Mouse (Mus musculus): ENCODE results near the gene Gfap. TPM values are rescaled to one million over a fixed set of nuclear protein-coding genes. Genes with fewer than 3 reads are reported as not detected.

Gfap gene
- polyA plus RNA-seq, 1 experiment from 2014 or later, result 0.31 TPM

DNA sequence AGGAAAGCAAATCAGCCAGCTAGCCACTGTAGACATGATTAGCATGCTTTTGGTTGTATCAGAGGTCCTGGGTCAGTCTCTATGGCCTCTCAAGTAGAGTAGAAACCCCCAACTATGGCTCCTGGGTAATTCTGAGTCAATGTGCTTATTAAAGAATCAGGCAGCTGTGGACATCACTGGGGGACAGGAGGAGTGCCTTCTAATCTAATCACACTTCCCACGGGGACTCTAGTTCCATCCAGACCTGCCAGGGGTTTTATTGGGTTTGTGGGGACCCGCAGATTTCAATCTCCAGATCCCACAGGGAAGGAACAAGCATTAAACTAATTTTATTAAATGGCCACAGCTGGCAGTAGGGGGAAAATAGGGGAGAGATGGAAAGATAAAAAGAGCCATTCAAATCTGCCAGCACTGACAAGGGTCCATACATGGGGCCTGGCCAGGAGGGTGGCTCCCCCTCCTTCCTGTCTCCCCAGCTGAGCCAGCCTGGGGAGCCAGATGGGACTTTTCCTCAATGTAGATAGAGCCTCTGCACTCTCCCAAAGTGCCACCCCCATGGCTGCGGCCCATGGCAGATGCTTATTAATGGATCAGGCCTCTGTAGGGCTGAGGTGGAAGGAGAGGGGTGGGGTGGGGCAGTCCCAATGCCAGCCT is 36.9 kb upstream of the Gfap start:
- Histone ChIP-seq H3K4me2 (ENCODE audit: low read depth, low read length) (no peak overlapping the region), H3K27ac (replicated peaks; ENCODE audit: low read depth, low read length) (no peak overlapping the region), H3K36me3 (ENCODE audit: control insufficient read depth, insufficient read depth, low read length) (no peaks in the 10 kb centered on the region), H3K27me3 (replicated peaks; ENCODE audit: control insufficient read depth, insufficient read depth, low read length) (peaks cover 30% of the 10 kb centered on the region), H3K4me3 (ENCODE audit: low read depth, low read length) (no peak overlapping the region), H3K9ac (ENCODE audit: low read depth, low read length) (no peak overlapping the region), H3K4me1 (ENCODE audit: control insufficient read depth, insufficient read depth, low read length) (peaks cover 14% of the 10 kb centered on the region), H3K9me3 (ENCODE audit: control insufficient read depth, low read length) (no peaks in the 10 kb centered on the region)
- DNase-seq (ENCODE audit: low spot score), result peak; percentile 14
- peak; percentile 47; the same call in 1 of the 2 replicates for ATAC-seq (ENCODE audit: low read depth)
- 63% methylated on average over 3 of the region's 3 CpGs for WGBS

- DNase-seq (ENCODE audit: low spot score) (no peak), ATAC-seq (ENCODE audit: low read depth) (no peak)
- Histone ChIP-seq H3K9me3 (ENCODE audit: control insufficient read depth, low read length) (no peaks in the 10 kb centered on the region), H3K27me3 (replicated peaks; ENCODE audit: control insufficient read depth, insufficient read depth, low read length) (peaks cover 23% of the 10 kb centered on the region), H3K4me1 (ENCODE audit: control insufficient read depth, insufficient read depth, low read length) (peaks cover 14% of the 10 kb centered on the region), H3K9ac (ENCODE audit: low read depth, low read length) (no peak overlapping the region), H3K4me3 (ENCODE audit: low read depth, low read length) (no peak overlapping the region), H3K27ac (replicated peaks; ENCODE audit: low read depth, low read length) (no peak overlapping the region), H3K36me3 (ENCODE audit: control insufficient read depth, insufficient read depth, low read length) (no peaks in the 10 kb centered on the region), H3K4me2 (ENCODE audit: low read depth, low read length) (no peak overlapping the region)
- 35% methylated on average over 4 of the region's 4 CpGs for WGBS
Observed at GRCm38 (mm10) chr11:102936272-102936671, 35.6 kb upstream of the Gfap start.

DNA sequence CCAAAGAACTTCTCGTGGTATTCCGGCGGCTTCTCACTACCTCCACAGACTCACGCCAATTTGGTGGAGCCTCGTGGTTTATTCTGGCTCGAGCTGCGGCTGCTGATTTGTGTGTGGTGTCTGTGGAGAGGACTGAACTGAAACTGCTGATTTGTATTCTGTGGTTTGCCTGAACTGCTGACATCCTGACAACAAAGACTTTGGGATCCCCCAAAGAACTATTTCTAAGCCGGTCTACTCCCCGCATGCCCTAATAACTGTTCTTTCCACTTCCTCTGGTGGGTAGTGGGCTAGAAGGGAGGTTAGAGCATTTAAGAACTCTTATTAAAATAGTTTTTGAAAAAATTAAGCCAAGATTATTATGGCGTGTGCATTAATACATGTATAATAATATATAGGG is 30.0 kb upstream of the Gfap start:
- no peak overlapping the region for H3K27ac ChIP-seq (replicated peaks; ENCODE audit: low read depth, low read length)
- H3K4me2 ChIP-seq (ENCODE audit: low read depth, low read length), result no peak overlapping the region
- no peaks in the 10 kb centered on the region for H3K36me3 ChIP-seq (ENCODE audit: control insufficient read depth, insufficient read depth, low read length)
- H3K9me3 ChIP-seq (ENCODE audit: control insufficient read depth, low read length), result no peaks in the 10 kb centered on the region
- no peak overlapping the region for H3K4me3 ChIP-seq (ENCODE audit: low read depth, low read length)
- DNase-seq (ENCODE audit: low spot score), result peak; percentile 13
- H3K9ac ChIP-seq (ENCODE audit: low read depth, low read length), result no peak overlapping the region
- H3K27me3 ChIP-seq (replicated peaks; ENCODE audit: control insufficient read depth, insufficient read depth, low read length), result peaks cover 4% of the 10 kb centered on the region; the same call in 1 of the 2 replicates
- H3K4me1 ChIP-seq (ENCODE audit: control insufficient read depth, insufficient read depth, low read length), result no peaks in the 10 kb centered on the region
- 89% methylated on average over 10 of the region's 10 CpGs for WGBS
- no peak for ATAC-seq (ENCODE audit: low read depth)

DNA sequence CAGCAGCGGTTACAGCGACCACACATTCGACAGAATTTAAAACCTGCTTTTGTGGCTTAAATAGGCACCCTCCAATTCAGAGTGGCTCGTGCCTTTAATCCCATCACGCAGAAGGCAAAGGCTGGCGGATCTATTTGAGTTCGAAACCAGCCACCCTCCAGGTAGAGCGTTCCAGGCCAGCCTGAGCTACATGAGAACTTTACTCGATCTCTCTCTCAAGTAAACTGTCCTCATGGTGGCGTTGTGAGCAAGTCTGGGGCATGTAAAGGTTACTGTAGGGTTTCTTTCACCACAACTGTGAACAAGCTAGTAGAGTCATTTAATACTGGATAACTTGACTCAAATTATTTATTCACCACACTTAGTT is 24.6 kb upstream of the Gfap start:
- H3K27ac ChIP-seq (replicated peaks; ENCODE audit: low read depth, low read length), result peak overlapping the region; percentile 94
- H3K4me2 ChIP-seq (ENCODE audit: low read depth, low read length), result peak overlapping the region; percentile 71
- peak overlapping the region; percentile 64 for H3K9ac ChIP-seq (ENCODE audit: low read depth, low read length)
- WGBS, result 2% methylated on average over 10 of the region's 10 CpGs
- H3K9me3 ChIP-seq (ENCODE audit: control insufficient read depth, low read length), result no peaks in the 10 kb centered on the region
- peaks cover 14% of the 10 kb centered on the region; the same call in 1 of the 2 replicates for H3K36me3 ChIP-seq (ENCODE audit: control insufficient read depth, insufficient read depth, low read length)
- ATAC-seq (ENCODE audit: low read depth), result peak; percentile 31
- 0 out of 2 replicates have a peak, but pooled peaks cover 4% of the 10 kb centered on the region for H3K4me1 ChIP-seq (ENCODE audit: control insufficient read depth, insufficient read depth, low read length)
- H3K4me3 ChIP-seq (ENCODE audit: low read depth, low read length), result peak overlapping the region; percentile 71
- H3K27me3 ChIP-seq (replicated peaks; ENCODE audit: control insufficient read depth, insufficient read depth, low read length), result no peaks in the 10 kb centered on the region
- no peak for DNase-seq (ENCODE audit: low spot score)

DNA sequence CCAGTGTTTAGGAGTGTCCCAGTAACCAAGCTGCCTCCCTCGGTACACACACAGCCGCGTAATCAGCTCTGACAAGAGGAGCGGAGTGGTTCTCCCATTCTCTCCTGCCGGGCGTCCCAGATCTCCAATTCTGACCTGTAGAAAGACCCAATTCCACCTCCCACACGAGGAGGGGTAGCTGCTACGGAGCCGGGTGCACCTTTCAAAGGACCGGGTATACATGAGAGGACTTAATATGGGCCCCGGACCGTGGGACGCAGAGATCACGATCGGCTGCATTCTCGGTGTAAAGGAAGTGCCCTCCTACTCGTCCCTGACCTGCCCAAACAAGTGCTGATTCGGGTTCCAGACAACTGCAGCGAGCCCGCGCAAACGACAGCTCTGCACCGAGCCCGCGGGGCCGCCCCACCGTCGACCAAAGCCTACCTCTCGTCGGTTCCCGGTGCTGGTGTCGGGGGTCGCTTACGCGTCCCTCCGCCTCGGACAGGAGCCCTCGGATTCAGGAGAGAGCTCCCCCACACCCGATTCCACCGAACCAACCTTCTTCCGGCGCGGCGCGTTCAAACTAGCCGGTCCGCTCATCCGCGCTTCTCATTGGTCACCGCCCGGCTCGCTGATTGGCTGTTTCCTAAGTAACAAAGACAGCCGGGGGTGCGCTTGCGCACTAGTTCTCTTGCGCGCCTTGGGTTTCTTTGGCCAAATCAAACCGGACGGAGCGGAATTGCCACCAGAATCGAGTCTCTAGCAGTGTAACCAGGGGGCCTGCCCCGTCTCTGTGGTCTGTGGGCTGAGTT is 24.0 kb upstream of the Gfap start, which contains the start of gene Kif18b:
Gene Kif18b (minus strand): TSS at position 568 of the 794 bp plus-strand sequence.
- Histone ChIP-seq H3K9ac (ENCODE audit: low read depth, low read length) (peak within 1 kb of the TSS; percentile 64), H3K4me3 (ENCODE audit: low read depth, low read length) (peak within 1 kb of the TSS; percentile 71), H3K27me3 (replicated peaks; ENCODE audit: control insufficient read depth, insufficient read depth, low read length) (no peaks in the 10 kb centered on the region), H3K9me3 (ENCODE audit: control insufficient read depth, low read length) (no peaks in the 10 kb centered on the region), H3K4me1 (ENCODE audit: control insufficient read depth, insufficient read depth, low read length) (0 out of 2 replicates have a peak, but pooled peaks cover 4% of the 10 kb centered on the region), H3K36me3 (ENCODE audit: control insufficient read depth, insufficient read depth, low read length) (peaks cover 14% of the 10 kb centered on the region; the same call in 1 of the 2 replicates), H3K4me2 (ENCODE audit: low read depth, low read length) (peak within 1 kb of the TSS; percentile 71), H3K27ac (replicated peaks; ENCODE audit: low read depth, low read length) (peak within 1 kb of the TSS; percentile 94)
- under 1% methylated on average over 59 of the region's 62 CpGs for WGBS
- DNase-seq (ENCODE audit: low spot score) (peak; percentile 99), ATAC-seq (ENCODE audit: low read depth) (peak; percentile 94)

DNA sequence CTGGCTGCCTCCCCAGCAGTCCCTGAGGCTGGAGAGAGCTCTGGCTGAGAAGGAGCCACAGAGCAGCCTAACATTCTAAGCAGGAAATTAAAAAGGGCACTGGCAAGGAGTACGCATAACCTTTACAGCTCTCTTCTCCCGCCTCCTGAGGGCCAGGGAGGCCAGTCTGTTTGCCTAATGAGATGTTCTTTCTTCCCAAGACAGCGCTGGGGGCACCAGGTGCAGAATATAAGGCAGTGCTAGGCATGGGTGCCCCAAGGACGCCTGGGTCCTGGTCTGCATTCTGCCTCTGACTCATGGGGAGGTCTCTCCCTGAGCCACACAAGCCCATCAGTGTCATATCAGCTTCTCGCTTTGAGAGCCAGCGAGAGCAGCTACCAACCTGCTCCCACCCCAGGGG is 20.8 kb upstream of the Gfap start:
- Histone ChIP-seq H3K9ac (ENCODE audit: low read depth, low read length) (peak overlapping the region; percentile 19; the same call in 1 of the 2 replicates), H3K4me3 (ENCODE audit: low read depth, low read length) (no peak overlapping the region), H3K36me3 (ENCODE audit: control insufficient read depth, insufficient read depth, low read length) (peaks cover 14% of the 10 kb centered on the region; the same call in 1 of the 2 replicates), H3K4me2 (ENCODE audit: low read depth, low read length) (no peak overlapping the region), H3K4me1 (ENCODE audit: control insufficient read depth, insufficient read depth, low read length) (0 out of 2 replicates have a peak, but pooled peaks cover 4% of the 10 kb centered on the region), H3K27ac (replicated peaks; ENCODE audit: low read depth, low read length) (no peak overlapping the region), H3K27me3 (replicated peaks; ENCODE audit: control insufficient read depth, insufficient read depth, low read length) (no peaks in the 10 kb centered on the region), H3K9me3 (ENCODE audit: control insufficient read depth, low read length) (no peaks in the 10 kb centered on the region)
- WGBS, result 70% methylated on average over 6 of the region's 6 CpGs
- DNase-seq (ENCODE audit: low spot score) (no peak), ATAC-seq (ENCODE audit: low read depth) (no peak)

DNA sequence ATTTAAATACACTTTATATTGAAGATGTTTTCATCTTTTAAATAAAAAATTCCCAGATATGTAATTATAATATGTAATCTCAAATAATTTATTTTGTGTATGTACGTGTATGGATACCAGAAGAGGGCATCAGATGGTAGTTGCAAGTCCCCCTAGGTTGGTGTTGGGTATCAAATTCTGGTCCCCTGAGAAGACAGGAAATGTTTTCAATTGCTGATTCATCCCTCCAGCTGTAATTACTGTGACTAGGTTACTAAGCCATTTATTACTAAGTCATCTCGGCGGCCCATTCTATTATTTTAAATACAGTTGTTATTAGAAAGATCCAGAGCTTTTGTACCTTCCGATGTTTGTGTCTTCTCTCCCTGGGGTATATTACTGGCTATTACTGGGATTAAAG is 17.4 kb upstream of the Gfap start:
- DNase-seq (ENCODE audit: low spot score) (no peak), ATAC-seq (ENCODE audit: low read depth) (no peak)
- Histone ChIP-seq H3K36me3 (ENCODE audit: control insufficient read depth, insufficient read depth, low read length) (peaks cover 44% of the 10 kb centered on the region), H3K9me3 (ENCODE audit: control insufficient read depth, low read length) (no peaks in the 10 kb centered on the region), H3K9ac (ENCODE audit: low read depth, low read length) (no peak overlapping the region), H3K4me2 (ENCODE audit: low read depth, low read length) (no peak overlapping the region), H3K4me1 (ENCODE audit: control insufficient read depth, insufficient read depth, low read length) (0 out of 2 replicates have a peak, but pooled peaks cover 4% of the 10 kb centered on the region), H3K4me3 (ENCODE audit: low read depth, low read length) (no peak overlapping the region), H3K27me3 (replicated peaks; ENCODE audit: control insufficient read depth, insufficient read depth, low read length) (no peaks in the 10 kb centered on the region), H3K27ac (replicated peaks; ENCODE audit: low read depth, low read length) (no peak overlapping the region)
- WGBS, result 55% methylated on average over 4 of the region's 4 CpGs

DNA sequence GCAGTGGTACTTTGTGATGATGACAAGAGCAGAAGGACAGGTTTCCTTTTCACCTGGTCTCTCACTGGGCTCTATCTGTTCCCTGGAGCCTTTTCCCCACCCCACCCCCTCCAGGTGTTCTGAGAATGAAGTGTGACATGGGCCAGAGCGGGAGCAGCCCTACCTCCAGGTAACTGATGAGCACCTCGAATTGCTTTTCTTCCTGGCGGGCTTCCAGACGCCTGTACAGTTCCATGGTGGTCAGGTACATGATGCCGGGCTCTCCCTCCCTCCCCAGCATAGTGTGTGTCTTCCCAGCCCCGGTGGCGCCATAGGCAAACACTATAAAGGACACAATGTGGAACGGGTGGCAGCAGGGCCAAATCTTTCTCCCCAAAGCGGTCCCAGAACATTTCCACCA is 14.7 kb upstream of the Gfap start:
- no peak for DNase-seq (ENCODE audit: low spot score)

More for the DNA sequence above, 14.7 kb upstream of the Gfap start:
- Histone ChIP-seq H3K4me1 (ENCODE audit: control insufficient read depth, insufficient read depth, low read length) (no peaks in the 10 kb centered on the region), H3K9me3 (ENCODE audit: control insufficient read depth, low read length) (no peaks in the 10 kb centered on the region), H3K4me3 (ENCODE audit: low read depth, low read length) (no peak overlapping the region), H3K4me2 (ENCODE audit: low read depth, low read length) (no peak overlapping the region), H3K27ac (replicated peaks; ENCODE audit: low read depth, low read length) (no peak overlapping the region), H3K27me3 (replicated peaks; ENCODE audit: control insufficient read depth, insufficient read depth, low read length) (no peaks in the 10 kb centered on the region), H3K36me3 (ENCODE audit: control insufficient read depth, insufficient read depth, low read length) (peaks cover 55% of the 10 kb centered on the region), H3K9ac (ENCODE audit: low read depth, low read length) (no peak overlapping the region)
- ATAC-seq (ENCODE audit: low read depth), result no peak
- 92% methylated on average over 9 of the region's 9 CpGs for WGBS
